Mouse (Mus musculus) CH12.LX (cell line): Measurements from ENCODE around the gene Ubxn7. TPM values are rescaled to one million over a fixed set of nuclear protein-coding genes. Genes with fewer than 3 reads are reported as not detected.
A peak's percentile ranks its signal among the peaks of the same experiment; 100 is the strongest.

Experiments
- DNase-seq: peaks from one replicate; pipeline ENCODE4 v3.0.0-alpha.2; 2013; ENCODE audit errors: extremely low read depth
- H3K27ac ChIP-seq: 2 replicates; pipeline ENCODE4 v1.5.1; 2012; ENCODE audit warnings: low read depth, mild to moderate bottlenecking, control low read depth, moderate library complexity; ENCODE audit not compliant: insufficient read depth
- H3K27me3 ChIP-seq: replicated peaks from 2 replicates; pipeline ENCODE3; 2012; ENCODE audit warnings: inconsistent platforms
- H3K36me3 ChIP-seq, 2 experiments: replicated peaks in 1 of 2; 2 replicates each; pipeline versions ENCODE3 to v1.6.1; 2012; ENCODE audit warnings: inconsistent platforms in 1 of 2, low read length in 1 of 2, mild to moderate bottlenecking in 1 of 2, mixed read lengths in 1 of 2, moderate library complexity in 1 of 2; ENCODE audit not compliant: control insufficient read depth in 1 of 2, insufficient read depth in 1 of 2
- H3K4me1 ChIP-seq, 2 experiments: 2 replicates each; pipeline ENCODE4 v1.6.1; 2012; ENCODE audit warnings: inconsistent platforms in 1 of 2, moderate library complexity in 1 of 2; ENCODE audit not compliant: insufficient read depth in 2 of 2, control insufficient read depth in 1 of 2
- H3K4me2 ChIP-seq: 2 replicates; pipeline ENCODE4 v1.6.1; 2012; ENCODE audit warnings: low read depth, mild to moderate bottlenecking, control low read depth; ENCODE audit not compliant: poor library complexity, insufficient read depth, severe bottlenecking
- H3K4me3 ChIP-seq, 3 experiments: fragments of 150-350 bp in 1 of 3; sonication (generic) in 1 of 3; replicated peaks in 1 of 3; 2 replicates each; pipeline versions ENCODE3 to v1.5.1; 2011 to 2012; ENCODE audit warnings: low read depth in 2 of 3, low read length in 2 of 3, mild to moderate bottlenecking in 2 of 3, moderate library complexity in 2 of 3, control low read depth in 1 of 3, improper control_type of control experiment in 1 of 3, inconsistent platforms in 1 of 3, mixed read lengths in 1 of 3; ENCODE audit not compliant: poor library complexity in 1 of 3
- H3K79me2 ChIP-seq: replicated peaks from 2 replicates; pipeline ENCODE4 v1.6.1; 2012; ENCODE audit warnings: mild to moderate bottlenecking, moderate library complexity; ENCODE audit not compliant: control insufficient read depth, poor library complexity, insufficient read depth, severe bottlenecking; ENCODE audit errors: extremely low read depth
- H3K9ac ChIP-seq: 2 replicates; pipeline ENCODE4 v1.6.1; 2012; ENCODE audit warnings: low read depth, mild to moderate bottlenecking, control low read depth, moderate library complexity; ENCODE audit not compliant: insufficient read depth
- H3K9me3 ChIP-seq: replicated peaks from 2 replicates; pipeline ENCODE3; 2012; ENCODE audit warnings: low read length, inconsistent platforms, mixed read lengths
- BHLHE40 ChIP-seq: IDR thresholded peaks from 2 replicates; pipeline ENCODE4 v1.6.1; 2011; ENCODE audit warnings: mild to moderate bottlenecking, low read depth, low read length, improper control_type of control experiment
- CHD1 ChIP-seq: IDR thresholded peaks from 2 replicates; pipeline ENCODE4 v1.6.1; 2012; ENCODE audit warnings: low read depth, low read length, improper control_type of control experiment, inconsistent platforms
- CHD2 ChIP-seq: IDR thresholded peaks from 2 replicates; pipeline ENCODE4 v1.6.1; 2011; ENCODE audit warnings: low read length, improper control_type of control experiment
- CTCF ChIP-seq, 2 experiments: IDR thresholded peaks in 1 of 2; conservative IDR thresholded peaks in 1 of 2; 2 replicates each; pipeline ENCODE4 v1.5.1; 2011 to 2012; ENCODE audit warnings: low read depth in 2 of 2, low read length in 2 of 2, improper control_type of control experiment in 1 of 2, inconsistent platforms in 1 of 2, mild to moderate bottlenecking in 1 of 2, moderate library complexity in 1 of 2
- E2F4 ChIP-seq: IDR thresholded peaks from 2 replicates; pipeline ENCODE4 v1.6.1; 2011; ENCODE audit warnings: low read depth, low read length, improper control_type of control experiment; ENCODE audit not compliant: insufficient replicate concordance
- ELF1 ChIP-seq: IDR thresholded peaks from 2 replicates; pipeline ENCODE4 v1.6.1; 2014; ENCODE audit warnings: low read depth, mild to moderate bottlenecking, inconsistent platforms, low read length, improper control_type of control experiment
- EP300 ChIP-seq: IDR thresholded peaks from 2 replicates; pipeline ENCODE4 v1.6.1; 2011; ENCODE audit warnings: low read length, improper control_type of control experiment
- ETS1 ChIP-seq: conservative IDR thresholded peaks from 2 replicates; pipeline ENCODE4 v1.6.1; 2012; ENCODE audit warnings: low read depth, mild to moderate bottlenecking, inconsistent platforms, low read length, improper control_type of control experiment, moderate library complexity
- HCFC1 ChIP-seq: IDR thresholded peaks from 2 replicates; pipeline ENCODE4 v1.6.1; 2012; ENCODE audit warnings: low read depth, mild to moderate bottlenecking, inconsistent platforms, low read length, improper control_type of control experiment
- JUN ChIP-seq: IDR thresholded peaks from 2 replicates; pipeline ENCODE4 v1.6.1; 2011; ENCODE audit warnings: low read depth, mild to moderate bottlenecking, low read length, improper control_type of control experiment, moderate library complexity; ENCODE audit not compliant: insufficient read depth
- KAT2A ChIP-seq: IDR thresholded peaks from 2 replicates; pipeline ENCODE4 v1.6.1; 2012; ENCODE audit warnings: low read length, improper control_type of control experiment, inconsistent platforms; ENCODE audit not compliant: insufficient replicate concordance
- MAZ ChIP-seq: IDR thresholded peaks from 2 replicates; pipeline ENCODE4 v1.6.1; 2012; ENCODE audit warnings: low read depth, mild to moderate bottlenecking, inconsistent platforms, low read length, improper control_type of control experiment, moderate library complexity
- MEF2A ChIP-seq: IDR thresholded peaks from 2 replicates; pipeline ENCODE4 v1.6.1; 2014; ENCODE audit warnings: low read depth, mild to moderate bottlenecking, inconsistent platforms, low read length, improper control_type of control experiment, borderline replicate concordance
- MXI1 ChIP-seq: IDR thresholded peaks from 2 replicates; pipeline ENCODE4 v1.6.1; 2011; ENCODE audit warnings: mild to moderate bottlenecking, low read depth, low read length, improper control_type of control experiment
- NELFE ChIP-seq: IDR thresholded peaks from 2 replicates; pipeline ENCODE4 v1.6.1; 2011; ENCODE audit warnings: low read depth, low read length, improper control_type of control experiment
- NRF1 ChIP-seq: IDR thresholded peaks from 2 replicates; pipeline ENCODE4 v1.6.1; 2014; ENCODE audit warnings: low read depth, mild to moderate bottlenecking, inconsistent platforms, low read length, improper control_type of control experiment, moderate library complexity
- PAX5 ChIP-seq: IDR thresholded peaks from 2 replicates; pipeline ENCODE4 v1.6.1; 2012; ENCODE audit warnings: low read length, inconsistent platforms, mixed read lengths
- POLR2AphosphoS2 ChIP-seq: IDR thresholded peaks from 2 replicates; pipeline ENCODE4 v1.6.1; 2011; ENCODE audit warnings: low read depth, low read length, improper control_type of control experiment
- RAD21 ChIP-seq: IDR thresholded peaks from 2 replicates; pipeline ENCODE4 v1.6.1; 2011; ENCODE audit warnings: low read depth, mild to moderate bottlenecking, low read length, improper control_type of control experiment, moderate library complexity
- RCOR1 ChIP-seq: conservative IDR thresholded peaks from 2 replicates; pipeline ENCODE4 v1.6.1; 2012; ENCODE audit warnings: low read depth, mild to moderate bottlenecking, inconsistent platforms, low read length, improper control_type of control experiment
- SIN3A ChIP-seq: IDR thresholded peaks from 2 replicates; pipeline ENCODE4 v1.6.1; 2012; ENCODE audit warnings: low read length, improper control_type of control experiment, inconsistent platforms
- TBP ChIP-seq: conservative IDR thresholded peaks from 2 replicates; pipeline ENCODE4 v1.6.1; 2011; ENCODE audit warnings: low read depth, low read length, improper control_type of control experiment
- USF1 ChIP-seq: IDR thresholded peaks from 2 replicates; pipeline ENCODE4 v1.6.1; 2014; ENCODE audit warnings: low read depth, mild to moderate bottlenecking, inconsistent platforms, low read length, improper control_type of control experiment
- ZKSCAN1 ChIP-seq: IDR thresholded peaks from 2 replicates; pipeline ENCODE4 v1.6.1; 2012; ENCODE audit warnings: low read depth, inconsistent platforms, low read length, improper control_type of control experiment, borderline replicate concordance
- ZMIZ1 ChIP-seq: IDR thresholded peaks from 2 replicates; pipeline ENCODE4 v1.6.1; 2012; ENCODE audit warnings: low read depth, mild to moderate bottlenecking, inconsistent platforms, low read length, improper control_type of control experiment
- ZNF384 ChIP-seq: IDR thresholded peaks from 2 replicates; pipeline ENCODE4 v1.6.1; 2012; ENCODE audit warnings: low read depth, low read length, improper control_type of control experiment, inconsistent platforms
- dilution Hi-C: fragments of 300-500 bp; cut with MboI; formaldehyde crosslinking; loops from 2 replicates; pipeline ENCODE4 v1.14.3; 2020; ENCODE audit warnings: low sequenced_read_pairs; ENCODE audit not compliant: extremely low pct_unique_long_range_greater_than_20kb, extremely low pct_ligation_motif_present
- in situ Hi-C: fragments of 300-500 bp; cut with MboI; formaldehyde crosslinking; loops from 3 replicates; pipeline ENCODE4 v1.14.3; 2019; ENCODE audit warnings: low sequenced_read_pairs, low pct_ligation_motif_present, low pct_unique_long_range_greater_than_20kb, mixed read lengths
- polyA plus RNA-seq: library from polyadenylated mRNA; unstranded; fragments of >175 nt; gene quantifications from 2 replicates; pipeline ENCODE4 v1.2.1, GENCODE M21; 2012; ENCODE audit warnings: low read depth; ENCODE audit not compliant: insufficient read length
- total RNA-seq, 2 experiments: library from RNA; depleted of rRNA; stranded (reverse); fragments of 300-350 nt in 1 of 2; fragments of >200 nt in 1 of 2; gene quantifications; 2 replicates each; pipeline ENCODE4 v1.2.3; 2012 to 2014

The Ubxn7 gene
- total and polyA plus RNA-seq, 3 experiments = 25.7 to 32.8 (median 26.8) TPM

- in situ Hi-C loops = no loop called here
- H3K9ac ChIP-seq = peak overlapping the region; percentile 58; the same call in 1 of the 2 replicates
- TF ChIP-seq ZMIZ1 = 0 out of 2 replicates have a peak, but pooled peaks have one; percentile 4
- TF ChIP-seq SIN3A = peak; percentile 63; the same call in 1 of the 2 replicates
- TF ChIP-seq JUN = no peak
- TF ChIP-seq, all 38 proteins: peak for 2
- peak overlapping the region; percentile 76 for H3K4me2 ChIP-seq
- peaks cover 31% of the 10 kb centered on the region for H3K79me2 ChIP-seq
- H3K36me3 ChIP-seq = peaks cover 0 to 14% of the 10 kb centered on the region in 2 experiments
- H3K9me3 ChIP-seq = no peaks in the 10 kb centered on the region
- H3K4me1 ChIP-seq = peaks cover 7 to 32% of the 10 kb centered on the region in 2 experiments
- H3K27ac ChIP-seq = no peak overlapping the region
- H3K4me3 ChIP-seq = peak overlapping the region in 2 of 3 experiments; percentile 90 to 97
- DNase-seq = no peak
- no peaks in the 10 kb centered on the region for H3K27me3 ChIP-seq
- dilution Hi-C loops = no loop called here
These were observed 984 bp upstream of the Ubxn7 start for GRCm38 (mm10) chr16:32330876-32331670.

- DNase-seq = peak; percentile 93
- in situ Hi-C loops = no loop called here
- no peaks in the 10 kb centered on the region for H3K27me3 ChIP-seq
- H3K4me2 ChIP-seq = peak overlapping the region; percentile 56; the same call in 1 of the 2 replicates
- peaks cover 7 to 45% of the 10 kb centered on the region in 2 experiments for H3K4me1 ChIP-seq
- peak overlapping the region; percentile 73 for H3K27ac ChIP-seq
- dilution Hi-C loops = no loop called here
- peaks cover 49% of the 10 kb centered on the region for H3K79me2 ChIP-seq
- H3K9ac ChIP-seq = peak overlapping the region; percentile 87
- H3K4me3 ChIP-seq = peak overlapping the region; percentile 73 to 97 (median 90)
- H3K36me3 ChIP-seq = peaks cover 0 to 12% of the 10 kb centered on the region in 2 experiments
- H3K9me3 ChIP-seq = no peaks in the 10 kb centered on the region
- TF ChIP-seq USF1 = no peak
- TF ChIP-seq CTCF (conservative IDR thresholded peaks at IDR 0.05 in 1 of 2, IDR thresholded peaks at IDR 0.05 in 1 of 2; ENCODE audit: low read depth in 2 of 2, low read length in 2 of 2) = no peak
- TF ChIP-seq KAT2A = no peak
- peak; percentile 45; the same call in 1 of the 2 replicates for TF ChIP-seq MAZ
- TF ChIP-seq JUN = no peak
- no peak for TF ChIP-seq ELF1
- TF ChIP-seq ETS1 = no peak
- TF ChIP-seq ZMIZ1 = no peak
- peak; percentile 36; the same call in 1 of the 2 replicates for TF ChIP-seq CHD2
- peak; percentile 77 for TF ChIP-seq ZNF384
- TF ChIP-seq BHLHE40 = no peak
- TF ChIP-seq TBP = peak; percentile 86
- no peak; the same call in none of the 2 replicates for TF ChIP-seq HCFC1
- TF ChIP-seq E2F4 = 0 out of 2 replicates have a peak, but pooled peaks have one; percentile 42
- no peak for TF ChIP-seq ZKSCAN1
- TF ChIP-seq NRF1 = no peak; the same call in none of the 2 replicates
- TF ChIP-seq MEF2A = no peak
- TF ChIP-seq RCOR1 = no peak
- TF ChIP-seq CHD1 = peak; percentile 84; the same call in 1 of the 2 replicates
- no peak for TF ChIP-seq RAD21
- peak; percentile 12; the same call in 1 of the 2 replicates for TF ChIP-seq EP300
- TF ChIP-seq PAX5 = no peak
- peak; percentile 51; the same call in 1 of the 2 replicates for TF ChIP-seq NELFE
- TF ChIP-seq POLR2AphosphoS2 = peak; percentile 40; the same call in 1 of the 2 replicates
- TF ChIP-seq MXI1 = peak; percentile 97
These were observed 777 bp downstream of the Ubxn7 start for GRCm38 (mm10) chr16:32332556-32333511.
